Mouse (Mus musculus) CH12.LX (cell line): ENCODE measurements around the gene Ankle1.

Experiments
- CHD2 ChIP-seq: IDR thresholded peaks from 2 replicates; pipeline ENCODE4 v1.6.1; 2011; ENCODE audit warnings: low read length, improper control_type of control experiment
- CTCF ChIP-seq, 2 experiments: IDR thresholded peaks in 1 of 2; conservative IDR thresholded peaks in 1 of 2; 2 replicates each; pipeline ENCODE4 v1.5.1; 2011 to 2012; ENCODE audit warnings: low read depth in 2 of 2, low read length in 2 of 2, improper control_type of control experiment in 1 of 2, inconsistent platforms in 1 of 2, mild to moderate bottlenecking in 1 of 2, moderate library complexity in 1 of 2
- ELF1 ChIP-seq: IDR thresholded peaks from 2 replicates; pipeline ENCODE4 v1.6.1; 2014; ENCODE audit warnings: low read depth, mild to moderate bottlenecking, inconsistent platforms, low read length, improper control_type of control experiment
- EP300 ChIP-seq: IDR thresholded peaks from 2 replicates; pipeline ENCODE4 v1.6.1; 2011; ENCODE audit warnings: low read length, improper control_type of control experiment
- MXI1 ChIP-seq: IDR thresholded peaks from 2 replicates; pipeline ENCODE4 v1.6.1; 2011; ENCODE audit warnings: mild to moderate bottlenecking, low read depth, low read length, improper control_type of control experiment
- NELFE ChIP-seq: IDR thresholded peaks from 2 replicates; pipeline ENCODE4 v1.6.1; 2011; ENCODE audit warnings: low read depth, low read length, improper control_type of control experiment
- POLR2A ChIP-seq: IDR thresholded peaks from 2 replicates; pipeline ENCODE4 v1.6.1; 2011; ENCODE audit warnings: low read depth, mild to moderate bottlenecking, improper control_type of control experiment, low read length

DNA sequence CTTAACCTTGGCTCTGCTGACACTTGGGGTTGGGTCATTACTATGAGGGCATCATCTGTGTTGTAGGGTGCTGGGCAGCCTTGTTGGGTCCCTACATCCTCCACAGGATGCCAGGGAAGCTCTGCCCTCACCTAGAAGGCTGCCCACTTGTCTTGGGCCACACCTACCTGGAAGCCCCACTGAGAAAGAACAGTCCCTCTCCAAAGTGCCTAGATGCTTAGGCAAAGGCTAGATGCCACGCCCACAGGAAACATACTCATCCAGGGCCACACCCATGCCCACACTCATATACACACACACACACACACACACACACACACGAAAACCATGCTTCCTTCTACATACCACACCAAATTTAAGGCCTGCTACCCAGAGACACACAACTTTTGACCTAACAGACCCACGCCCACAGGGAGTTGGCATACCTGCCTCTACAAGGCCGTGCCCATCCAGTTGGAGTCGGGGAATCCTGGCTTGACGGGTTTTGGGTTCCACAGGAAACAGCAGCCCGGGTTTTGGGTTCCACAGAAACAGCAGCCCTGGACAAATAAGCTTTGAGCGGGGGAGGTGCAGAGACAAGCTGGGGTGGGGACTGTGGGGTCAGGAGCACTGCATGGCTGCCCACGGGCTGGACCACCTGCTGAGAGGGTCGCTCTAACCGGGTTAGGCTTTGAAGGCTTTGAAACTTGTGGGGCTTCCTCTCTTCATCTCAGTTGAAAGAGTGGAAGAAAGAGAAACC is 5.9 kb downstream of the Ankle1 start:
- TF ChIP-seq CTCF (conservative IDR thresholded peaks at IDR 0.05 in 1 of 2, IDR thresholded peaks at IDR 0.05 in 1 of 2; ENCODE audit: low read depth in 2 of 2, low read length in 2 of 2) (no peak), ELF1 (no peak), CHD2 (0 out of 2 replicates have a peak, but pooled peaks have one; percentile 10), NELFE (no peak), POLR2A (peak; percentile 47), EP300 (no peak), MXI1 (no peak)
